Mouse (Mus musculus) right cerebral cortex, postnatal 10 days (tissue): Measurements from ENCODE around the gene Hes3.

Source experiments
- DNase-seq, 2 experiments: peaks; one replicate each; pipeline ENCODE4 v3.0.0; 2021; ENCODE audit warnings: low spot score in 2 of 2

Hes3 gene

DNA sequence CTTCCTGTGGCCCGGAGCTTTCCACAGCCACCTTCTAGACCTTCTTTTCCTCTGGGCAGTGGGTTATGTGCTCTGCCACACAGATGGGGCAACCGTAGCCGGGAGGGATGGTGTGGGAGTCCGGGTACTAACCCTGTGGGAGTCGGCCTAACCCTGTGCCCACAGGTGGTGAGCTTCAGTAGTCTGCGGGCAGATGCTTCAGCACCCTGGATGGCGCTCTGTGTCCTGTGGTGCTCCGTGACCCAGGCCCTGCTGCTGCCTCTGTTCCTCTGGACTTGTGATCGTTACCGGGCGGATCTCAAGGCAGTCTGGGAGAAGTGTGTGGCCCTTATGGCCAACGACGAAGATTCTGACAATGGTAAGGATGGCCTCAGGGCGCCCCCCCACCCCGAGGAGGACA, 9.9 kb downstream of the Hes3 start:
- no peak for DNase-seq

DNA sequence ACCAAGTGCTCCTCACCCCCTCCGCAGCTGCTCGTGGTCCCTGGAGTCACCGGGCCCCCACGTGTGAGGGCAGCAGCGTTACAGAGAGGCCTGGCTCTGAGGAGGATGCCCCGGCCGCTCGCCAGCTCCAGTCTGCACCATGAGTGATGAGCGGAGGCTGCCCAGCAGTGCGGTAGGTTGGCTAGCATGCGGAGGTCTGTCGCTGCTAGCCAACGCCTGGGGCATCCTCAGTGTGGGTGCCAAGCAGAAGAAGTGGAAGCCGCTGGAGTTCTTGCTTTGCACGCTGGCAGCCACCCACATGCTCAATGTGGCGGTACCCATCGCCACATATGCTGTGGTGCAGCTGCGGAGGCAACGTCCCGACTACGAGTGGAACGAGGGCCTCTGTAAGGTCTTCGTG, 12.5 kb downstream of the Hes3 start:
- no peak for DNase-seq

DNA sequence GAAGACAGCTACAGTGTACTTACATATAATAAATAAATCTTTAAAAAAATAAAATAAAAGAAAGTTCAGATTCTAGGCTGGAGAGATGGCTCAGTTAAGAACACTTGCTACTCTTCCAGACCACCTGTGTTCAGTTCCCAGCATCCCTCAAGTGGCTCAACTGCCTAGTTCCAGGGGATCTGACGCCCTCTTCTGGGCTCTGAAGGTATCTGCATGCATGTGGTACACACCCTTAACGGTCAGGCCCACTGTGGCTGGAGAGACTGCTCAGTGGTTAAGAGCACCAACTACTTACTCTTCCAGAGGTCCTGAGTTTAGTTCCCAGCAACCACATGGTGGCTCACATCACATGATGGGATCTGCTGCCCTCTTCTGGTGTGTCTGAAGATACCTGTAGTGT, 13.5 kb downstream of the Hes3 start:
- DNase-seq: no peak

DNA sequence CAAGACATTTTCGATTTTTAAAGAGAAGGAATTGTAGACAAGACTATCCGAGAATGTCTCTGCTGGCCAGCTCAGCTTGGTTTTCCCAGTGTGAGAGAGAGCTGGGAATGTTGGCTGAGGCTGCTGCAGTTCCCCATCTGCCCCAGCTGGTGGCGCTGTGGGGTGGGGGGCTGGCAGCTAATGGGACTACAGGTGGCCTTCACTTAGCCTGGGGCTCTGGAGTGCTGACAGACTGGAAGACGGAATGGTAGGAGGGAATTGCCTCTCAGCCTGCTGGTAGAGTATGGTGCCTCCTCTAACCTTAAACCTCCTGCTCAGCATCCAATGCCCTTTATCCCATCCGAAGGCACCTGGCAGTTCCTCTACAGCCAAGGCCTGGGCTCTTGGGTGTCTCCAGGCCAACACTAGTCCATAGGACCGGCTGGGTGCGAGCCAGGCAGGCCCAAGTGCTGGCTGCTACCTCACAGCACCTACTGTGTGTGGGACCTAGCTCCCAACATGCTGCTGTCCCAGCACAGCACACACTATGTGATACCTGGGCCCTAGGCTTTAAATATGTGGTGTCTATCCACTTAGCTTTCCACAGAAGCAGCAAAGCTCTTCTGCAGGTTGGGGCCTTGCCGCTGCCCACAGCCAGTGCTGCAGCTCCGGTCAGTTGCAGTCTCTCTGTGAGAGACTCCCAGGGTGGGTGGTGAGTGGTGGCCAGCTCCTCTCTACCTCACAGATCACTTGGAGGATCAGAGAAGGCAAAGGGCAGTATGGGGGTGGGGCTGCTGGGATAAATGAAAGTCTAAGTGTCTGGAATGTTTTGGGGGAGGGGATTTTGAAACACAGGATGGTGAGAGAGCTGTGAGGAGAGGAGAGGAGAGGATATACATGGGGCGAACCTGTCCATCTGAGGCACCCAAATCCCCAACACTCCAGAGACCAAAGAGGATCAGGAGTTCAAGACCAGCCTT, 14.8 kb downstream of the Hes3 start:
- DNase-seq: no peak

DNA sequence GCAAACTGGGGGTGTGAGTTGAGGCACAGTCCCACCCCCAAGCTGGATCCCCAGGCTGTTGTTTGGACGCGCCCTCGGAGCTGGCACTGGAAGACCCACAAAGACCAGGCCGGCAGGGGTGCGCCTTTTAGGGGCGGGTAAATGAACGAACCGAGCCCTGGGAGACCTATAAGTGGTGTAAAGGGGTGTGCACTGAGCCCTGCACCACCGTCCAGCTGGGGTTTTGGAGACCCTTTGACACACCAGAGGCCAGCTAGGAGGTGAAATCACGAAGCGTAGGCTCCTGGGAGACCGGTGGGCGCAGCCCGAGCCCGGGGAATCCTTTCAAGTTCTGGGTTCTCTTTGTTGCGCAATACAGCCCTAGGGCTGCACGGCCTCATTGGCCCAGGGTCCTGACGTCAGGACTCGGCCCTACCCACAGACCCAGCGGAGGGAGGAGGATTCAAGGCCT, 16.8 kb downstream of the Hes3 start:
- DNase-seq: no peak

DNA sequence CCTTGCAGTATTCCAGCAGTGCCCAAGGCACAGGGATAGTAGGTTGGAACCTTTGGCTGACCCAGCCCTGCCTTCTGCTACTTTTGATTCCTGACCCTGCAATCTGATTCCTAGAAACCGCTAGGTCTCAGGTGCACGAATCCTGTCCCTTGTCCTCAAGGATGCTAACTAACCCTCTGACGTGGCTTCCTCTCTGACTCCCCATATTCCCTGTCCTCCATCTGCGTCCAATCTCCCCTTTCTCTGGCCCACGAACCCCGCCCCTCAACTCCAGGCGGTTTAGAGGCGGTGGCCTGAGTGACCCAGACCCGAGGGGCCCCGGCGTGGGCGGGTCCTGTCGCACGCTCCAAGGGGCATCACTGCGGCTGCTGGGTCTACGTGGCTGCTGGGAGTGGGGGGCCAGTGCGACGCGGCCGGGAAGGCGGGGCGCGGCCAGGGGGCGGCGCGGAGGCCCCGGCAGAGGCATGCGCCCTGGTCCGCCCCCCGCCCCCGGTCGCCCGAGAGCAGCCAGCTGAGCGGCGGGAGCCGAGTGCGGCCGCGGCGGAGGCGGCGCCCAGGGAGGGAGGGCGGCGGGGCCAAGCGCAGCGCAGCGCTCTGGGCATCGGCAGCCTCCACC, 17.7 kb downstream of the Hes3 start, which contains the start of gene Gpr153:
TSS of gene Gpr153 (plus strand) at position 612 of the 616 bp plus-strand sequence.
- peak; percentile 68 to 69 for DNase-seq

DNA sequence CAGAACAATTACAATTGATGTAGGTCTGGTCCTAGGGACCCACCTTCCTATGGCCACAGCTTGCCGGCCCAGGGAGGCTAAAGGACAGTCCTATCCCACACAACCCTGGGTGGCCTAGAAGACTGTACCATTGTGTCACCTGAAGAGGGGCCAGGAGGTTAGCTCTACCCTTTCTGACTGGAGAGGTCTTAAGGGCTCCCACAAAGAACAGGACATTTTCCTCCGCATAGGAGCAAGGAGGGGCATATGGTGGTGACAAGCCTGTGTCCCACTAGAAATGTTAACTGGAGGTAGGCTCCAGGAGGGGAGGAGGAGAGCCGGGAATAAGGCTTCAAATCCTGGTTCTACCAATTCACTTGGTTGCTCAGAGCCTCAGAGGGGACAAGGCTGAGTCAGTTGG, 18.3 kb downstream of the Hes3 start:
- DNase-seq: no peak

DNA sequence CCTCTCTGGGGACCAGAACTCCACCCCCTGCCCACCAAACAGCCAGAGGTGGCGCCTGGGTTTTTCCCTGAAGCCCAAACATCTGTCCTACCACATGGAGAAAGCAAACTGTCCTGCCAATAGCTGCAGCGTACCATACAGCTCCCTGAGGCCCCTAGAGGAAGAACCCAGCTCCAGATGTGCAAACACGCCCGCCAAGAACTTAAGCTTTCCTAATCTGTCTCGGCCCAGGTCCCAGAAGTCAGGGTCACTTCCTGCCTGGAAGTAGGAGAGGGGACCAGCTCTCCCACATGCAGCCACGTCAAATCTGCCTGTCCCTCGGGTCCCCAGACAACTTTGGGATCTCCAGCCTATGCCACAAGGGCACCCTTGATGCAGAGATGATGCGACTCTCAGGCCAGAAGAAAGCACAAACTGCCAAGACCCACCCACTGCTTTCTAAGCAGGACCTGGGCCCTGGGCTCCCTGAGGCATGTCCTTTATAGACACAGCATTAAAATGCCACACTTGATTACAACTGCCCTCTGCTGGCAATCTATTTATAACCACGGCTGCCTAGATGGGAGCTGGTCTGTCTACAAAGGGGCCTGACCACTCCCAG, 18.9 kb downstream of the Hes3 start:
- no peak for DNase-seq

DNA sequence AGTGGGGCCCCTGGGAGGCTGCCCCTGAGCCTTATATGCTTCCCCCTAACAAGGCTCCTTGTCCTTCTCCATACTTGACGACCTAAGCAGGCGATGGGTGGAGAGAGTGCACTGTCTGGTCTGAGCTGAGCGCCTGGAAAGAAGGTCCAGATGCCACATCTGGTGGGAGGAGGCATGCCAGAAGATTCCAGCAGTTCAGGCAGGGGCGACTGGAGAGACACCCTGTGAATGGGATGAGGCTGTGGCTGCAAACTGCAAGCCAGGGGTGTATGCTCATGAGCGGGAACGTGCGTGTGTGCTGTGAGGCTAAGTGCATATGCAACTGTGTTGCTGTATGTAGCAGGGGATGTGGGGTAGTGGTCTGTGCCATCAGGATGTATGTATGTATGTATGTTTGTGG, 19.5 kb downstream of the Hes3 start:
- no peak for DNase-seq

DNA sequence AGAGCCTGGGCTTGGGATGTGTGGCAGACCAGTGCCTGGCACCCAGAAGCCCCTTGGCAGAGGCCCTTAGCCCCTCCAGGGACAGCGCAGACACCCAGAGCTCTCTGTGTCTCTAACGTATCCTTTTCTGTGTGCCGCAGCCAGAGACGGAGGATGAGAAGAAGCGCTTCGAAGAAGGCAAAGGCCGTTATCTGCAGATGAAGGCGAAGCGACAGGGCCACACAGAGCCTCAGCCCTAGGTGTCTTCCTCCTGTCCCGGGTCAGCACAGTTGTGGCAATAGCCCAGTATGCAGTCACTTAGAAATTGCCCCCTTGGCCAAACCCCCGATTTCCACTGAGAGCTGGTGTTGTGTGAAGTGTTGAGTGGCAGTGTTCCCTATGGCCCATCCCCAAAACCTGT, 20.1 kb downstream of the Hes3 start:
- no peak for DNase-seq

DNA sequence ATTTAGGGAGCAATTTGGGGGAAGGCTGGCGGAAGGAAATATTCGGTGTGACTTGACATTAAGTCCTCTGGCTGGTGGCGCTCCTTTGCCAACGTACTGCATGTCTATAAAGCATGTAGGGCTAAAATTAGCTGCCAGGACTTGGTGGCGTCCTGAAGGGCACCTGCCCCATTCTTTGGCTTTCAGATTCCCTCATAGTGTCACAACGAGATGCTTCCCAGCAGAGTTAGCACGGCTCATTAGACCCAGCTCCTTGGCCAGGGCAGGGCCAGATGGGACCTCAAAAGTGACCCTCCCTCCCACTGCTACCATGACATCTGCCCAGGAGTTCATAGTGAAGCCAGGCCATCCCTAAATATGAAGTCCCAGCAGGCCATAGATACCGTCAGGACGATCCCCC, 20.9 kb downstream of the Hes3 start:
- no peak for DNase-seq

DNA sequence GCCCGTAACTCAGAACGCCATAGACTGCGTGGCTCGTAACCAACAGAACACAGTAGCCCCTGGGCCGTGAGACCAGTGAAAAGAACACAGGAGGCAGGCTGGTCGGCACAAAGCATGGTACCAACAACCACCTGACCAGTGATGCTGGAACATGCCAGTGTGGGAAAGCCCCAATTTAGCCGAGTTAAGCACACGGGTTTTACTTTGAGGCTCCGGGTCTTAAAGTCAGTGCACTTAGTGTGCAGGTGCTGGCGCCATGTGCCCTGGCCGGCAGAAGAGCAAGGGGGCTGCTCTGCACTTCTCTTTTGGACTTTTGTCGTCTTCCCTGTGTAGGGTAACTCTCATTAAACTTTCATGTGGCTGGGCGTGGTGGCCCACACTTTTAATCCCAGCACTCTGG, 21.5 kb downstream of the Hes3 start:
- no peak for DNase-seq

DNA sequence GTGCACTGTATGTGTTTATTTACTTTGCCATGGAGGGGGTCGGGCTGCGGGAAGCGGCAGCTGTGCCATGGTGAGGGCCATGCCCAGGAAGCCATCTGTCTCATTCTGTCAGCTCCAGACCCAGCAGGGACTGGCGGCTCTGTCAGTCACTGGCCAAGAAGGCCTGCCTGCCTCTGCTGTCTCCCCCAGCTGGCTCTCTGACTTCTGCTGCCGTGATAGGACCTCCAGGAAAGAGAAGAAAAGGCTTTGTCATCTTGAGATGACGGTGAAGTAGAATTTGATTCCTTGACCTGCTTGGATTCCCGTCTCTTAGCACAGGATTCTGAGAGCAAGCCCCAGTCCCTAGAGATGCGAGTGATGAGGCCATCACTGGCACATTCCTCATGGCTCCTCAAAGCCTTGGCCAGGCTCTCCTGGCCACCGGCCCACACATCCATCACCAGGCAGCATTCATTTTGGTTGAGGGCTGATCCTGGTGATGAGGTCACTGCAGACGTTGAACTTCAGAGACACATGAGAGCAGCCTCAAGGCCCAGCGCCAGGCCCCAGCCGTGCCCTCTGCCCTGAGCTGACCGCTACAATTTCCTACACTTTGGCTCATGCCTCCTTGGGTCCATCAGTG, 23.6 kb downstream of the Hes3 start:
- no peak for DNase-seq

DNA sequence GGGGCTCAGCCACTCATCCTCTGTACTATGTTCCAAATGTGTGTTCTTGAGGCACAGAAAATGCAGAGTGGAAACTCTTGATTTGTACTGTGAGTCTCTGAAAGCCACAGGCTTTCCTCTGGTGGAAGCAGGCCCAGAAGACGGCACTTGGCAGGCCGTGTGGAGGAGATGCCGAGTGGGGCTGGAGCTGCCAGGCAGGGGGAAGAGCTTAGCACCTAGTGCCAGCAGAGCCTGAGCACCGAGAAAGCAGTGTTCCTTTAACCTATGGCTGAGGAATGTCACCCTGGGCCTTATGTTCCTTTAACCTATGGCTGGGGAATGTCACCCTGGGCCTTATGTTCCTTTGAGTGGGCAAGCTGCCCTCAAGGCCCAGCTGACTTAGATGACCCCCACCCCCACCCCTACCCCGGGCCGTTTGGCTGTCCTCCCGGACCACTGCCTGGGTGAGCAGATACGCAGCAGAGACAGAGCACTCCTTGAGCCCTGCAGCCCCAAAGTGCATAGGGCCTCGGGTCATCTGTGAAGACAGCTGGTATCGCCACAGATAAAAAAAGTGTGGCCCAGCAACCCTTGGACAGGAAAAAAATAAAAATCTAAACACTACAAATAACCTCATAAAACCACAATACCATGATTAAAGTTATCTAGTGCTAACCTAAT, 25.1 kb downstream of the Hes3 start:
- DNase-seq: peak; percentile 80 to 84

DNA sequence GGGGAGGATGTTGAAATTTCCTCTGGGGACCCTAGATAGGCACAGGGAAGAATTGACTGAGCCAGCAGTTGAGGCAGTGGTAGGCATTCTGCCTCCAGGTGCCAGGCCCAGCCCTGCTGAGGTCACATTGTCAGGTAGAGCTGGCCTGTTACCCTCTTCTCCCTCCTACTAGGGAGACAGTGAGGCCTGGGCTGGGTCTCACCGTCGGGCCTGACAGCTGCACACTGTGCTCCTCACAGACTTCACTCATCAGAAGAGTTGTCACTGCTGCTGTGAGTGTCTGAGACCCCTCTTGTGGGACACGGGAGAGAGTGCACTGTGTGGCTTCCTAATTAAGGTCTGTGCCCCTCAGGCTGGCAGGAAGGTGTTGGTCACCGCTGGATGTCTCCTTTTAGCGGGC, 25.7 kb downstream of the Hes3 start:
- DNase-seq: no peak

DNA sequence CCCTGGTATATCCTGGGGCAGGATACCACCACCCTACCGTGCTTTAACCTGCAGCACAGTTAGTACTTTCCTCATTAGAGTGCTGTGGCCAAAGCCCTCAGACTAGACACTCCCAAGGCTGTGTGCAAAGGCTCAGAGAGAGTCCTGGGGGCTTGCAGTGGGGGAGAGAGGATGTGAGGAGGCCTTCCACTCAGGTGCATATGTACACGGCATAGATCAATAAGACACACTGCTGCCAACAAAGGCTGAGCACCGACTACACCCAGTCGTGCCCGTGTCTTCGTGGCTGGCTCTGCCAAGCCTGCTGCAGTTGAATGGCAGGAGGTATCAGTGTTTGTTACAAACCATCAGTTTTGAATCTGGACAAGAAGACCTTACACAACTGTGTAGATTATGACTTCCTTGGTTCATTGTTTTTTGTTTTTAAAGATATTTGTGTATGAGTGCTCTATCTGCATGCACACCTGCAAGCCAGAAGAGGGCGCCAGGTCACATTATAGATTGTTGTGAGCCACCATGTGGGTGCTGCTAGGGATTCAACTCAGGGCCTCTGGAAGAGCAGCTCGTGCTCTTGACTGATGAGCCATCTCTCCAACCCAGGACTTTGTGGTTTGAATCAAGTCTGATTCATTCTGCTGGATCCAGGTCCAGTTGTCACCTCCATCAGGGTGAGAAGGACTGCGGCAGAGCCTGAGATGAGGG, 26.4 kb downstream of the Hes3 start:
- no peak for DNase-seq

DNA sequence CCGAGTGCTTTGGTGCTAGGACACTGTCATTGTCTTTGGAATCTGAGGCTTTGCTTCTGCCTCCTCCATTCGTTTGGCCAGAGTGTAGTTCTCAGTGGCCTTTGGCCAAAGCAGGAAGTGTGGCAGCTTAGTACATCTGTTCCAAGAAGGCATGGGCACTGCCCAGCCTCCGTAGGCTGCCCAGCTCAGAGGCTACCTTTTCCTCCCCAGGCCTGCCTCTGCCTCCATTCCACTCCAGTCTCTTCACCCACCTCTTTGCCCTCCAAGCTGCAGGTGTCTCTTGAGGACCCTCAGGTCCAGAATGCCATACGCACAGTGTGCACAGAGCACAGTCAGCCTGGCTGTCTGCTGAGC, 27.3 kb downstream of the Hes3 start:
- no peak for DNase-seq

DNA sequence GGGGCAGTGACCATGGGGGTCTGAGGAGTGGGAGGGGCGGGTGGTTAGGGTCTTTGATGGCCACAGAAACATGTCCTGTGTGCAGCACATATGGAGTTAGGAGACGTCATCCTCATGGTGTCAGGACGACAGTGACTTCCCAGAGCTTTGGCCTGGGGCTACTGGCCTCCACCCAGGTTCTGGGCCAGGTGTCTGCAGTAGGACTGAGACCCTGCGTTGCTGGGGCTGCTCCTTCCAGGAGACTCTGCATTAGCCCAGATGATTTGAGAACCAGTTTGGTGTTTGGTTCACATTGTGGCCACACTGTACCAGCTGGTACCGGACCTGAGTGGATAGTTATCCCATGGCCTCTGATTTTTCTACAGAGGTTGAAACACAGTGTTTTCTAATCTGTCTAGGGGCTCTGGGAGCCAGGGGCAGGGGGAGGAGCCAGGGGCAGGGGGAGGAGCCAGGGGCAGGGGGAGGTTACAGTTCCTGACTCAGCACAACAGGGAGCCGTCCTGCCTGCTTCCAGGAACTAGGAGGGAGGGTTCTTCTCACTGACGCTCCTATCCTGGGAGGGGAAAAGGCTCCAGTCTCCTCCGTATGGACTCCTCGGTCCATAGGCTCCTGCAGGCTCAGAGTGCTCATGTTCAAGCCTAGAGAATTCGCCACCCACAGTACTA, 27.8 kb downstream of the Hes3 start:
- DNase-seq: no peak

DNA sequence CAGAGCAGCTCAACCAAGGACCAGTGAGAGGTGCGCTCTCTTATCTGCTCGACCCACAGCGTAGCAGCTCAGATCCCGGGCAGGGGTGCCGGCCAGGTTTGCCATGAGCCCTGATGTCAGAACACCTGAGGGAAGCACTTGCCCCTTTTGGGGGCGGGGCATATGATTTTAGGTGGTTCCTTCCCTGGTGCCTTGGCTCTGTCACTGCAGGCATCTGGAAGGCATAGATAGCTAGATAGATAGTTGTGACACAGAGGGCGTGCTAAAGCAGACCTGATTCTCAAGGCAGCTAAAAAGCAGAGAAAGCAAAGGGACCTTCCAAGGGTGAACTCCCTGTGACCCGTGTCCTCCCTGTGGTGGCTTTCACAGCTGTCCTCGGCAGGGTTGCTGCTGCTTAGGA, 28.4 kb downstream of the Hes3 start:
- DNase-seq: no peak

DNA sequence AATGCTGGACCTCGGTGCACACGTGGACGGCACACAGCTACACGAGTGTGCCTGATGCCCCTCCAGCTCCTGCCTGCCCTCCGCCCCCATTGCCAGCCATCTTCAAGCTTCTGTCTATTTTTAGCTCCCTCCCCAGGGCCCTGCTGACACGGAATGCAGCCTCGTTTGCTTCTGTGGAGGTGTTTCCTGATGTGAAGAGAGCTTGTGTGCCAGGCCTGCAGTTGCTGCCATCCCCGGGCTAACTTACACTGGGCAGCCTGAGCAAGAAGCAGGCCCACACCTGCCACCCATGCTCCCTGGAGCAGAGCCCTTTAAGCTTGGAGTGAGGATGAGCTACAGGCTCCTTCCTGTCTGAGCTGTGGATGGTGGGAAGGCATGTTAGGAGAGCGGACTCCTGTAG, 29.3 kb downstream of the Hes3 start:
- DNase-seq: no peak

DNA sequence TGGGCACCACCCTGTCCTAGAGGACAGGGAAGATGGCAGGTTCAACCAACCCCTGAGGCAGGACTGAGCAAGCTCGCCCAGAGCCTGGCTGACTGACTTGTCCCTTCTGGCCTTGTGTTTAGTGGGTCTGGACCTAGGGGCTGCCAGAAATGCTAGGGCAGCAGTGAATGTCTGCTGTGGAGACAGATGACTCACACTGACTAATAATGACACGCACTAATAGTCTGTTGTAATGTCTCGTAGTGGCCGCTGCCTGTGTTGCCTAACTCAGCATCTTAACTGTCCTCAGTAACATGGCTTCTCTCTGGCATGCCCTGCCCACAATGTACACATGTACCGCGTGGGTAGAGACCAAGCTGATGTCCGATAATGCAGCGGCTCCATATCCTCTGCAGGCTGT, 31.0 kb downstream of the Hes3 start:
- no peak for DNase-seq
